Mouse (Mus musculus) activated CD4-positive, CD25-positive, alpha-beta regulatory T cell, adult 4 months (primary cell): ENCODE results near the gene Mapk1ip1. TPM values are rescaled to one million over a fixed set of nuclear protein-coding genes. Genes with fewer than 3 reads are reported as not detected.
A peak's percentile ranks its signal among the peaks of the same experiment; 100 is the strongest.

Source experiments
- ATAC-seq: one replicate; pipeline ENCODE4 v1.8.0; 2017
- polyA plus RNA-seq, 2 experiments: library from polyadenylated mRNA; unstranded; fragments of 100-300 nt; shearing (Covaris generic); gene quantifications; one replicate each; pipeline ENCODE4 v1.2.1; 2017

The Mapk1ip1 gene
- polyA plus RNA-seq = 10 to 100 TPM; 14.3 to 19.9 TPM

DNA sequence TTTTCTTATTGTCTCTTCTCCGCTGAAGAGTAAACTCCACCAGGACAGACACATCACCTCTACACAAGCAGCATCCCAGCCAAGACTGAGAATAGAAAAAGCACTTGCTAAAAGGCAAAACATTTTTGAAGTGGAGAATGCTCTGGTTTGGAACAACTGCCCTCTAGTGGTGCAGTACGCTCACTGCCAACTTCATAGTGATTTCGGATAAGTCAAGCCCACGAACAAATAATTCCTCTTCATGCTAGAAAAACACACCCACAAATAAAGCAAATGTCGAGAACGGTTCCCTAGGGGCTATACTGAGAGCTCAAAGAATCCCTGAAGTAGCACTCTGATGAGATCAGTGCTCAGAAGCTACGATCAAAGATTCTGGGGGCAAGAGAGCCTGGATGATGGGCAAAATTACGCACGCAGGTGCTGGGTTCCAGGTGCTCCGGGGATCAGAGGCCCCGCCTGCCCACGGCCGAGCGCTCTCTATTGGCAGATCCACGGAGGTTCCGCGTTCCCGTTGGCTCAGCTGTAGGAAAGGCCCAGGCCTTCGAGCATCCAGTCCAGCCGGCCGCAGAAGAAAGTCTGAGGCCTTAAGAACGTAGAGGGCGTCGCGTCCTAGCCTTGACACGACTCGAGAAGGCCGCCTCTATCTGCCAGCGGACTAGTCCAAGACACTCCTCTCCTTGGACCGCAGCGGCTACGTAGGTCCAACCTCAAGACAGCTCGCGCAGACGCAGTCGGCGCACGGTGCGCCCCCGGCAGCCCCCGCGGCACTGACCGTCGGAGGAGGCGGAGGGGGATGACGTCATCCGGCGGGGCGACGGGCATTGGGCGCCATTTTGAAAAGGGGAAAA lies at the start of gene Mapk1ip1, which contains the start of gene Ppp2r2d:
TSS of gene Mapk1ip1 (minus strand) at position 730 of the 848 bp plus-strand sequence.
TSS of gene Ppp2r2d (plus strand) at position 536 of the 848 bp plus-strand sequence.
- ATAC-seq = peak; percentile 82

- ATAC-seq = no peak
Measured at GRCm38 (mm10) chr7:138885365-138886289, 39.6 kb upstream of the Mapk1ip1 start.

DNA sequence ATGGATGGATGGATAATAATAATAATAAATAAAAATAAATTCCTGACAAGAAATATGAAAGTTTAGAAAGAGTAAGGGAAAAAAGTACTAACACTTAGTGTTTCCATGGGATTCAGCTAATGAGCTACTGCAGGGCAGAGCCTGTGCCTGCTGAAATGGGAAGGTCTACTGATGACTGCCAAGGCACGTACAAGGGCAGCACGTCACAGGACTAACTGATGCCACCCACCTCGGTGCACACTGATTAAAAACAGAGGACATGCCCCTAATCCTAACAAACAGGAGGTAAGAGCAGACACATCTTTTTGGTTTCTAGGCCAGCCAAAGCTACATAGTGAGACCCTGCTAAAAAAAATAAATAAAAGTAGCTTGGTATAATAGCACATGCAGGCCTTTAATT lies 37.7 kb upstream of the Mapk1ip1 start:
- no peak for ATAC-seq

- ATAC-seq = no peak
Measured at GRCm38 (mm10) chr7:138875031-138875430, 29.0 kb upstream of the Mapk1ip1 start.

DNA sequence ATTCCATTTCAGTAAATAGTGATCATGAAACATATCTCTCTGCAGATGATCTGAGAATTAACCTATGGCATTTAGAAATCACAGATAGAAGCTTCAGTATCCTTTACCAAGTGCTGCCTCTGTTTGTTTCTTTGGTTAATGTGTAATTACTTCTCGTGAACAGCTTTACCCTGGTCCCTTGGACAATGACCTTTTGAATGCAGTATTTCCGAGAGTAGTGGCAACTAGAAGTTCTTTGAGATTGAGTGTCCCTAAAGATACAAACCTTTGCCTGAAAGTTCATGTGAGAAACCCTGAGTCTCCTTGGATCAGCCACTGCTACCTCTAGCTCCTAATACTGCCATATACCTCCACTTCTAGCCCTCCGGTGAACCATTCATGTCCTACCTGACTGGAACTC lies 26.9 kb upstream of the Mapk1ip1 start:
- ATAC-seq = no peak

- ATAC-seq = no peak
Measured at GRCm38 (mm10) chr7:138868316-138868715, 22.2 kb upstream of the Mapk1ip1 start.

- ATAC-seq = no peak
Measured at GRCm38 (mm10) chr7:138867286-138867685, 21.2 kb upstream of the Mapk1ip1 start.

- no peak for ATAC-seq
Measured at GRCm38 (mm10) chr7:138864776-138865175, 18.7 kb upstream of the Mapk1ip1 start.

GRCm38 (mm10) chr7:138863950-138864572 lies 18.0 kb upstream of the Mapk1ip1 start:
- ATAC-seq = no peak

- ATAC-seq = no peak
Measured at GRCm38 (mm10) chr7:138856670-138857069, 10.6 kb upstream of the Mapk1ip1 start.

GRCm38 (mm10) chr7:138854201-138854600 lies 8.1 kb upstream of the Mapk1ip1 start:
- ATAC-seq = no peak

- no peak for ATAC-seq
Measured at GRCm38 (mm10) chr7:138853417-138854031, 7.5 kb upstream of the Mapk1ip1 start.

DNA sequence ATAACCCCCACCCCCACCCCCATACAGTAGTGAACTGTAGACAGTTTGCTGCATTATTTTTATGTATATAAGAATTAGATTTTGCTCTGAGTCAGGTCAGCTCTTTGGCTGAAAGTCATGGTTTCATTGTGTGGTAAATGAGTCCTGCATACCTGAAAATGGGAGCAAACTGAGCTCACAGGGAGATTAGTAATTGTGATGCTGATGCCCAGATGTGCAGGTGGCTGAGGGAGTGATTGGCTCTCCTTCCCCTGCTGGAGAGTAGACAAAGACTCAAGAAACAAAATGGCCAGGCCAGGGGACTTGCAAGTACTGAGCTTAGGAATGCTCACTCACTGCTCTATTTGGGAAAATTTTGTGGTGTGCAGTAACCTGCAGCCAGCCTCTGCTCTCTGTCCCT lies 4.0 kb upstream of the Mapk1ip1 start:
- ATAC-seq = no peak

- ATAC-seq = no peak
Measured at GRCm38 (mm10) chr7:138848028-138848920, 2.2 kb upstream of the Mapk1ip1 start.

- no peak for ATAC-seq
Measured at GRCm38 (mm10) chr7:138847316-138848027, 1.4 kb upstream of the Mapk1ip1 start.

DNA sequence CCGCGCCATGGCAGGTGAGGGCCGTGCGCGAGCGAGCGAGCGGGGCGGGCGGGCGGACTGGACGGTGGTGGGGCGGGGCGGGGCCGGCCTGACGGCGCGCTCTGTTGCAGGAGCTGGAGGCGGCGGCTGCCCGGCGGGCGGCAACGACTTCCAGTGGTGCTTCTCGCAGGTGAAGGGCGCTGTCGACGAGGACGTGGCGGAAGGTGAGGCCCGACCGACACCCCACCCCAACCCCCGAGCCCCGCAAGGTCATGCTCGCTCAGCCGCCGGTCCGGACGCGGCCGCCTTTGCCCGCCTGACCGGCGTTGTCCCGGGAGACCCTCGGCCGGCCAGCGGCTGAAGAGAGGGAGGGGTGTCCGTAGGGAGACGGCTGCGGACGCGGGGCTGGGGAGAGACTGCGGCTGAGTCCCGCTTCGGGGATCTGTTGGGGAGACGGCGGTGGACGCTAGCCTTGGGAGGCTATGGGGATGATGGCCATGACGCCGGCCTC lies 474 bp upstream of the Mapk1ip1 start:
- ATAC-seq = no peak

DNA sequence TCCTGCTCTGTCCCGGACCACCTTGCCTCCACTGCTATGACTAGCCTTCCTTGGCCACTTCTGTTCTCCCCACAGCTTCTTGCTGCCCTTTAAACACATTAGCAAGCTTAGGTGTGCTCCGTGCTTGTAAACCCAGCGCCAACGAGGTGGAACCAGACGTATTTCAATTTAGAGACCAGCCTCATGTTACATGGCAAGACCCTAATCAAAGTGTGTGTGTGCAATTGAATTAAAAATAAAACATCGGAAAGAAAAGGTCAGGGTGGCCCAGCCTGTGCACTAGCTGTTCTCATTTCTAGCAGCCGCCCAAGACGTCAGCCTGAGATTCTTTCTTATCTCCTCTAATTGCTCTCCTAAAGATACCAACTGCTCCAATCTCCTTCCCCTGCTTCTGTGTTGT lies 962 bp downstream of the Mapk1ip1 start:
- ATAC-seq = no peak

DNA sequence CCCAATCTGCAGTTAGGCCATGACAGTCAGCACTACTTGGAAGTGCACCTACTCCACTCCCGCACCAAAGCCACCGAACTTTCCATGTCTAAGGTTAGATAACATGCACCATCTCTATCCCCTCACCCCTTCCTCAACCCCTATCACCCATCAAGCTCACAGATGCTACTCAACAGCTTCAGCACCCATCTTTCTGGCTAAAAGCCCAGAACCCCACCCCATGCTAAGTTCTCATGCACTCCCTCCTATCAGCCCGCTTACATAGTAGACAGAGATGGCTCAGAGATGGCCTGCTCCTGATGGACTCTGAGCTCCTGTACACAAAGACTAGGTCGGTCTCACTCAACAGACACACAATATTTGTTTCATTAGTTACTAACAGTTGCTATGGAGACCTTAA lies 2.7 kb downstream of the Mapk1ip1 start:
- ATAC-seq = no peak

DNA sequence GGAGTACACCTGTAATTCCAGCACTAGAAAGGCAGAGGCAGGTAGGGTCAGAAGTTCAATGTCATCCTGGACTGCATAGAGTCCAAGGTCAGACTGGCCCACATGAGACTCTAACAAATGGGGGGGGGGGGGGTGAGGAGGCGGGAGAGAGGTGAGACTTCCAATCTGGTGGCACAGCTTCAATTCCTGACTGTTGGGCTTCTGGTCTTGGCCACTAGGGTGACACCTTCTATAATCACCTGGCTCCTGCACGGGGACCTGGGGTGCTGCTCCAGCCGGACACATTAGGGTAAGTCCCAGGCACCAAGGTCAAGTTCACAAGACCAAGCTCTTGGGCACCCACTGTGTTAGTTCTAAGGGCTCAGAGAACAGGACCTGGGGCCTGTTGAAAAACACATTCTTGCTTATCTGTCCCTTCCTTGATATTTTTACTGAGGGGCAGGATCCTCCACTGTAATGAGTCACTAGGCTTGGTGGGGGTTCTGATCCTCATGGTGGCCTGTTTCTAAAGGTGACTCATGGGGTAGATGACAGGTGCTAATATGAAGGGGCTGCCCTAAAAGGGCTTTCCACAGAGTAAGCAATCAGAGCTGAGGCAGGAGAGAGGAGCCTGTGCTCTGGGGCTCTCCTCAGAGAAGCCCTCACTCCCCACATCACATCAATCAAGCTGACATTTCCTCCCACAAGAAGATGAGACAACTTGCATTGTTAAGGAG lies 4.5 kb downstream of the Mapk1ip1 start:
- no peak for ATAC-seq

GRCm38 (mm10) chr7:138840594-138841021 lies 5.5 kb downstream of the Mapk1ip1 start:
- ATAC-seq = peak; percentile 36
